Mouse (Mus musculus) embryo, embryonic 9.5 days (tissue): Measurements from ENCODE around the gene Zic5.

Experiments
- DNase-seq: peaks from one replicate; pipeline ENCODE4 v3.0.0-alpha.2; 2017; ENCODE audit errors: extremely low spot score

Gene Zic5

DNA sequence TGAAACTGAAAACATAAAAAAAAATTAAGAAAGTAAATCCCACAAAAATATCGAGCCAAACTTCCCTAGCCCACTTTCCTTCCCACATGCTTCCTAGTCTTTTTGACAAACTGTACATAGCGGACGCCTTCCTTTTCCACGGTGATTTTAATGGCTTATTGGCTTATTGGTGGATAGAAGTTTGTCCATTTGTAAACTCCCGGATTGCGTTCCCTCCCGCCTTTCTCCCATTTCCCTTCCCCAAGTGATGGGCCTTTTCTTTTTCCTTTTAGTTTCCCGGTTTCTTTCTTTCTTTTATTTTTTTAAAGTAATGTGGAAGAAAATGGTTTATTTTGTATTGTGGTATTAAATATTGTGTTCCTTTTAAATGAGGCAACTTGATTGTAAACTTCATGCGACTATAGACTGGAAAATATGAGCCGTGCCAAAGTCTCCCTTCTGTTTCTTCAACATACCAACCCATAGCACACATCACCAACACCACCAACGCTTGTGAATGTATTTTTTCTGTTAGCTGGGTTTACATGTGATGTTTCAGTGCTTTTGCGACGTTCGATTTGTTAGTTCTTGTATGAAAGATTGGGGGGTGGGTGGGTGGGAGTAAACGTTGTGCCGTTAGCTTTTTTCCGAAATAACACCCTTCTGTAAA is 14.1 kb upstream of the Zic5 start:
- DNase-seq, result no peak

DNA sequence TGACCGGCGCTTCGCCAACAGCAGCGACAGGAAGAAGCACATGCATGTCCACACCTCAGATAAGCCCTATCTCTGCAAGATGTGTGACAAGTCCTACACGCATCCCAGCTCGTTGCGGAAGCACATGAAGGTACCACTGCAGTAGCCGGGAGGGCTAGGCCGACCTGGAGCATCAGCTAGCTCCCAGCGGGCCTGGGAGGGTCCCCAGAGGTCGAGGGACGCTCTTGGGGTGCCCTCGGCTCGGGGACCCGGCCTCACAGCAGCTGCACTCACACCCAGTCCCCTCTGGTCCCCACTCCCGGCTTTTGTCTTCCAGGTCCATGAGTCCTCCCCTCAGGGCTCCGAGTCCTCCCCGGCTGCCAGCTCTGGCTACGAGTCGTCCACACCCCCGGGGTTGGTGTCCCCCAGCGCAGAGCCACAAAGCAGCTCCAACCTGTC is 13.1 kb upstream of the Zic5 start:
- DNase-seq, result peak; percentile 79

DNA sequence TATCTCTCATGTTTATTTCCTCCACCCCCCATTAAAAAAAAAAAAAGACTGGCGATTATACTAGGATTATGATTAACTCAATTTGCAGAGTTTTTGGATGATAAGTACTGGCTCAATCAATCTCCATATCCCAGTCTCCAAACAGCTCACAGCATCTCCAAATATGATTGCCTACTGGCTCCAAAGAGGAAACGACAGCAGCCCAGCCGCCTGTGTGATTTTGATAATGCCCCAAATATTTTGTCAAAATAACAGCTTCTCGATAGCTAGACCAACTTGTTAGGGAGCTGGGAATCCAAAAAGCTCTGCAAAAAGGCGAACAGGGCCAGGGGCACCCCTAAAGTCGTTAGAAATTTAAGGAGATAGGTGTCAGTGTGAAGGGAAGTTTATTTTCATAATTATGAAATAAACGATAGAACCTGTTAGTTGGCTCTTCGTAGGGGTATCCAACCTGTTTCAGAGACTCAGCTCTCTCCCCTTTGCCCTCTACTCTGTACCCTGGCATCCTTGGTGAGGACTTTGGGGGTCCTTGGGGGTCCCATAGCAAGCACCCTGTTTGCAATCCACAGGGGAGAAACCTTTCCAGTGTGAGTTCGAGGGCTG is 12.6 kb upstream of the Zic5 start:
- DNase-seq, result peak; percentile 37

DNA sequence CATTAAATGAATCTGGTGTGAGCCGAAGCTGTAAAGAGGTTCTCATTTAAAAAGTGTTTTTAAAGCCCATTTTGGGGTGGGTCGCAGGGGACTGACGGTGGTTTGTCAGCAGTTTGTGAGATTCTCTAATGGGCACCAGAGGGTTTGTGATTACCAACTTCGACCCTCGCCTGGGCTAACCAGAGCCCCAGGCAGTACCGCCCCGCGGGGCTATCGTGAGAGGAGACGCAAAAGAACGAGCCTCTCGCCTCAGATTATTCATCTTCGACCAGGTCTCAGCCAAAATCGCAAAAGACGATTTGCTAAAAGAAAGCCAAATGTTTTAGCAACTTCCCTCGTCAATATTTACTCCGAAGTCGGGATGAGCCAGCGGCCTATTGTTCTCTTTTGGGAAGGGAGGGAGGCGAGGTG is 11.8 kb upstream of the Zic5 start:
- peak; percentile 50 for DNase-seq

DNA sequence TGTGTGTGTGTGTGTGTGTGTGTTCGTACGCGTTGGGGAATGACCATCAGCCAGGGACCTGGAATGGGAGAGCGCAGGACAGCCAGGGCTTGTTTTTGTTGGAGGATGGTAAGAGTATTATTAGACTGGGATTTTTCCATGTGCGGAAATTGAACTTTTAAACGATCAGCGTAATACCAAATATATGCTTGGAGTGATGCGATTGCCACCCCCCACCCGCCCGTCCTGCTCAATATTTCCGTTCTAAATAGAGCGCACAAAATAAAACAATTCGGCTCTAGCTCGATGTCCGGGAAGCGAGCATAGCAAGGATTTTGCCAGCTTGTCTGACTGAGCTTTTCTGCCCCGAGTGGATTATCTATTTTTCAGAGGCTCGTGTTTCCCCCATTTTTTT is 11.3 kb upstream of the Zic5 start:
- no peak for DNase-seq

DNA sequence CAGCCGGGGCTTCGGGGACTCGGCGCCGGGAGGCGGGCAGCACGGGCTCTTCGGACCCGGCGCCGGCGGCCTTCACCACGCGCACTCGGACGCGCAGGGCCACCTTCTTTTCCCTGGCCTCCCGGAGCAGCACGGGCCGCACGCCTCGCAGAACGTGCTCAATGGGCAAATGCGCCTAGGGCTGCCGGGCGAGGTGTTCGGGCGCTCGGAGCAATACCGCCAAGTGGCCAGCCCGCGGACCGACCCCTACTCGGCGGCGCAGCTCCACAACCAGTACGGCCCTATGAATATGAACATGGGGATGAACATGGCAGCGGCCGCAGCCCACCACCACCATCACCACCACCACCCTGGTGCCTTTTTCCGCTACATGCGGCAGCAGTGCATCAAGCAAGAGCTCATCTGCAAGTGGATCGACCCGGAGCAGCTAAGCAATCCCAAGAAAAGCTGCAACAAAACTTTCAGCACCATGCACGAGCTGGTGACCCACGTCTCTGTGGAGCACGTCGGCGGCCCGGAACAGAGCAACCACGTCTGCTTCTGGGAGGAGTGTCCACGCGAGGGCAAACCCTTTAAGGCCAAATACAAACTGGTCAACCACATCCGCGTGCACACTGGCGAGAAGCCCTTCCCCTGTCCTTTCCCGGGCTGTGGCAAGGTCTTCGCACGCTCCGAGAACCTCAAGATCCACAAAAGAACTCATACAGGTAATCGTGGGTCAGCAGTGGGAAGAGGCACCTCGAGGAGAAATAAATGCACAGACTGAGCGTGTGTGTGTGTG is 10.8 kb upstream of the Zic5 start:
- peak; percentile 60 for DNase-seq

DNA sequence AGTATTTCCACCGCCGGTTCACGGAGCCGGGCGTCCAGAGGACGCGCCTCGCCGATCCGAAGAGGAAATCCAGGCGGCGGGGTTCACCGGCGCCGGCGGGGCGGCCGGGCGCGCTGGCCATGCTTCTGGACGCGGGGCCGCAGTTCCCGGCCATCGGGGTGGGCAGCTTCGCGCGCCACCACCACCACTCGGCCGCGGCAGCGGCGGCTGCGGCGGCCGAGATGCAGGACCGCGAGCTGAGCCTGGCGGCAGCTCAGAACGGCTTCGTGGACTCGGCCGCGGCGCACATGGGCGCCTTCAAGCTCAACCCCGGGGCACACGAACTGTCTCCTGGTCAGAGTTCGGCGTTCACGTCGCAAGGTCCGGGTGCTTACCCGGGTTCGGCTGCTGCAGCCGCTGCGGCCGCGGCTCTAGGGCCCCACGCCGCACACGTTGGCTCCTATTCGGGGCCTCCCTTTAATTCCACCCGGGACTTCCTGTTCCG is 10.1 kb upstream of the Zic5 start:
- DNase-seq, result no peak

DNA sequence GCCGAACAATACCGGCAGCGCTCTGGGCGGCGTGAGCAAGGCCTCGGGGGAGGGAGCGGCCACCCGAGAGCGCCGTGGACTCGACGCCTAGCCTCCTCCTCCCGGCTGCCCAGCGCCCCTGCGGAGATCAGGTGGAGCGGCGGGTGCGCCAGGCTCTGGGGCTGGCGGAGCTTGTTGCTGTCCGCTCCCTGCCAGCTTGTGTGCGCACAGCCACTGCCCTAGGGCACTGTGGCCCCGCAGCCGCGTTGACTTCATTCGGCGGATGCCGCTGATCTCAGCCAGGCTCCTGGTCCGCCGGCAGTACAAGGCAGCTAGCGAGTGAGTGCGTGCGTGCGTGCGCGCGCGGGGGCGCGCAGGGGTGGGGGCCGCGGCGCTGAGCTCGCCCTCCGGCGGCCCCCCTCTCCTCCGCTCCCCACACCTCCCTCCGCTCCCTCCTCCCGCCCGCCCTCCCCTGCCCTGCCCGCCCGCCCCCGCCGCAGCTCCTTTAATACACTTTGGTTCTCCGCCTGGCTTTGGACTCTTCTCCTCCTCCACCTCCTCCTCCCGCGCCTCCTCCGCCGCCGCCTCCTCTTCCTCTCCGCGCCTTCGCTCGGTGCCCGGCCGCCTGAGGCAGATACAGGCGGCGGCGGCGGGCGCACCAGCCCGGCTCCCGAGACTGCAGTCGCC is 9.5 kb upstream of the Zic5 start, which contains the start of gene Zic2:
Zic2 (plus strand) TSS at position 545 of the 666 bp plus-strand sequence.
- peak; percentile 84 for DNase-seq

DNA sequence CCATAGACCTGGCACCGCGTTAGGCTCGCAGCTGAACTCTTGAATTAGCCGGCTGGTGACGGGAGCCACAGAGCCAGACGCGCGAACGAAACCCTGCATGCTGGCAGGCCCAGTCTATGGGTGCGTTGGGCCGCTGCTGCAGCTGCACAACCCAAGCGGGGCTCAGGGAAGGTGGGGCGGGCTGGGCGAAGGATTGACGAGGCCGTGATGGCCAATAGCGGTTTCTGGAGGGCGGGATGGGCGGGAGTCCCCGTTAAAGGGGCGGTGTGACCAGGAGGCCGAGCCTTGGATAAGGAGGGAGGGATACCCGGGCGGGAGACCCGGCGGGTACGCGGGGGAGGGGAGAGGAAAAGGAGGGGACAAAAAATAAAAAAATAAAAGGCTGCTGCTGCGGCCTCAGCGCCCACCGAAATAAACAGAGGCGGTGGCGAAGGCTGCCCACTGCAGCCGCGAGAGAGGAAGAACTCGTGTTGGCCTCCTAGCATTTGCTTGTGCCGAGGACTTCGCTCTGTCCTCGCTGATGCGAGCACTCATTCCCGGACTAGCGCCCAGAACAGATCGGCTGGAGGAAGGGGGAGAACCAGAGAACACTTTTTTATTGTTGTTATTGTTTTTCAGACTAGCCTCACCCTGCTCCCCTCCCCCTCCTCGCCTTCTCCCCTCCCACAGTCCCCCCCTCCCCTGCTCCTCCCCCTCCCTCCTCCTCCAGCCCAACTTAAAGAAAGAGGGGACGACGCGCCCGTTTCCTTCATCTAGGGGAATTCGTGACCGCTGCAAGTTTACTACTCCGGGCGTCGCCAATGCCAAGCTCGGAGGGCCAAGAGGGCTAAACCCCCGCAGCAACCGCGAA is 8.8 kb upstream of the Zic5 start:
- peak; percentile 89 for DNase-seq

DNA sequence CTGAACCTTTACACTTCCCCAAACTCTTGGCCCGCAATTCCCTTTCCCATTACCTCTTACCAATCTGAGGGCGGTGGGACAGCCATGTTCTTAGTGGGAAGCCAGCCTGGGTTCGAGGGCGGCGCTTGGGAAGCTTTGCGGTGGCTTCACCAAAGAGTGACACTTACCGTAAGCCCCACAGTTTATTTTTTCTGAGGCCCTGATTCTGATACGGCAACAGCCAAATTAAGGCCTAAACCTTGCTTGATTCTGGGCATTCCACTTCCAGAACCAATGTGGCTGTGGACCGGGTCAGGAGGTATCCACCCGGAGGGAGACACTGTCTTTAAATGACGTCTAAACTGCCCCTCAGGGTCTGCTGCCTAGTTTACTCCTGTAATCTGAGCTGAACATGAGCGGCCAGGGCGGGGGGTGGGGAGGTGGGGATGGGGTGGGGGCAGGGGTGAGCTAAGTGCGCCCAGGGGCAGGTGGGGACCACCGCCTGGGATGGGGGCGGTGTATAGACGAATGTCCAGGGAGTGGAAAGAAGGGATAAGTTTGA is 7.8 kb upstream of the Zic5 start:
- DNase-seq, result peak; percentile 58

DNA sequence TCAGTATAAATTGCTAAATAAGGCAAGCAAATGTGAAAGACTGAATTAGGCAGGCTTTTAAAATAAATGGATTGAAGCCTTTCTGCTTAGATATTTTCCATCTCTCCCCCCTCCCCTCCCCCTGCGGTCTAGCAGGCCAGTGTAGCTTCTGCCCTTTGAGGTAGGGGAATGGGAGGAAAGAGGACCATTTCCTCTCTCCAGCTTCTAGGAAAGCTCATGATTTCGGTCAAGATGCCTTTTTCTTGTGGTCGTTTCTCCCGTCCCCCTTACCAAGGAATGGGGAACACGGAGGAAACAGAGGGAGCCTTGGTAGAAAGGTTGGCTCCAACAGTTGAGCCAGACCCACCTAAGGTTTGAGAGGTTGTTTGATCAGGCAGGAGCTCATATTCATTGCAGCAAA is 7.2 kb upstream of the Zic5 start:
- peak; percentile 25 for DNase-seq

DNA sequence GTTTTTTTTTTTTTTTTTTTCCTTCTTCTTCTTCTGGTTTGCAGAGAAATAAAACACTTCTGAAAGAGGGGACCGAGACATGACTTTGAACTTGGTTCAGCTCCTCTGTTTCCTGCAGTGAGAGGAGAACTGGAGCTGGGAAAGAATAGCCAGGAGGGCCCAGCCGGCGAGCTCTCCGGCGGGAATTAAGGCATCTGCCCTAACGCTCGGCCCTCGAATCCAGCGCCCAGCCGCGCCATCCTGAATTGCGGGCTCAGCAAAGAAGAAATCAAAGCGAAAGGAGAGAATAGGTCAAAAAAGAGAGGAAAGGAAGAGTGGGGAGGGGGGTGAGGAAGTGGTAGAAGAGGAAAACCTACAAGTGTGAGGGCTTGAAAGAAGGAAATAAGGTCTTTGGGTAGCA is 6.7 kb upstream of the Zic5 start:
- peak; percentile 60 for DNase-seq

DNA sequence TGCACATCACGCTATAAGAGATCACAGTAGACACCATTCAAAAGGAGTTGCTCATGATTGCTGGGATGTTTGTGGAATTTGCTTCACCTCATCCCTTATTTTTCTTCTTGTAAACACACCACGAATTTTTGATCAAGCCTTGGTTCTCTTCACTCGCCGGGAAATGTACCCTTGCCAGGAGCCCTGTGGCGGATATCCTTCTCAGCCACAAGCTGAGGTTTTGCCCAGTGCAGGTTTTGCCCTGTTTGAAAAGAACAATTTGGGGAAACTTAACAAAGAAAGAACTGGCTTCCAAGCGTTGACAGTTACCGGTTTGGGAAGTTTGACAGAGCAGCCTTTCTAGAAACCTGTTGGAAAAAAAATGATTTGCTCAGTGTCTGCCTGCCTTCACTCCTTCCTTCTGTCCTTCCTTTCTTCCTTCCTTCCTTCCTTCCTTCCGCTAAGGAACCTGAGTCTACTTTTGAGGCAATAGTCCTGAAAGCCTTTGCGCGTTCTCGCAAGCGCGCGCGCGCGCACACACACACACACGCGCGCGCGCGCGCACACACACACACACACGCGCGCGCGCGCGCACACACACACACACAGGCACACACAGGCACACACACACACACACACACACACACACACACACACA is 6.1 kb upstream of the Zic5 start:
- peak; percentile 28 for DNase-seq

DNA sequence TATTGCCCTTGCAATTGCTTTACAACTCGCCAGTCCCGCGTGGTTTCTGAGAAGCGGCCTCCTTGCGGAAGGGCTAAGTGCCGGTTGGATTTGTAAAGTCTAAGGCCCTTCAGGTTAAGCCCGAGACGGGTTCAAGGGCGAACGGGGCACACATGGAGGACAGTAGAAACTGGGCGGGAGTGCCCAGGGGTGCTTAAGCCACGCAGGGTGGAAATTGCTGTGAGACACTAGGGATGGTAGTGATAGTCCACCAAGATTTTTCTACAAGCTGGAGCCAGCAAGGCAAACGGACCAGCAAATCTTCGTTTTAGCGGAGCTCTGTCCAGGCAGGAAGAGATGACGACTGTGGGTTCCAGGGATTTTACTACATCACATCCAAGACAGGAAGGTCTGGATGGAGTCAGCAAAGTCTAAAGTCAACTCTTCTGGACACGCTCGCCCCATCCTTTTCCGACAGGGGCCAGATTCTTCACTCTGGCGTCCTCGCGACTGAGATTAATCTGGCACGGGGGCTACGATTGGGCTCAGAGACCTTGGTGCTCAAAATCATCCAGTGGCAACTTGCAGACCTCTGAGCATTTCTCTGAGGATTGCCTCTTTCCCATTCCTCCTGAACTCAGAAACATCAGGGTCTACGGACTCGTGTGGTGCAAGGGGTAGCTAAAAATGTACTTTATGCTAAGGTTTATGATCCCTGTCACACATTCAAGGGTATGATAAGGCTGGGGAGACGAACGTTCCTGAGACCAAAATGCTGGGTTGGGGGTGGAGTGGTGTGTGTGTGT is 3.7 kb upstream of the Zic5 start:
- peak; percentile 71 for DNase-seq

DNA sequence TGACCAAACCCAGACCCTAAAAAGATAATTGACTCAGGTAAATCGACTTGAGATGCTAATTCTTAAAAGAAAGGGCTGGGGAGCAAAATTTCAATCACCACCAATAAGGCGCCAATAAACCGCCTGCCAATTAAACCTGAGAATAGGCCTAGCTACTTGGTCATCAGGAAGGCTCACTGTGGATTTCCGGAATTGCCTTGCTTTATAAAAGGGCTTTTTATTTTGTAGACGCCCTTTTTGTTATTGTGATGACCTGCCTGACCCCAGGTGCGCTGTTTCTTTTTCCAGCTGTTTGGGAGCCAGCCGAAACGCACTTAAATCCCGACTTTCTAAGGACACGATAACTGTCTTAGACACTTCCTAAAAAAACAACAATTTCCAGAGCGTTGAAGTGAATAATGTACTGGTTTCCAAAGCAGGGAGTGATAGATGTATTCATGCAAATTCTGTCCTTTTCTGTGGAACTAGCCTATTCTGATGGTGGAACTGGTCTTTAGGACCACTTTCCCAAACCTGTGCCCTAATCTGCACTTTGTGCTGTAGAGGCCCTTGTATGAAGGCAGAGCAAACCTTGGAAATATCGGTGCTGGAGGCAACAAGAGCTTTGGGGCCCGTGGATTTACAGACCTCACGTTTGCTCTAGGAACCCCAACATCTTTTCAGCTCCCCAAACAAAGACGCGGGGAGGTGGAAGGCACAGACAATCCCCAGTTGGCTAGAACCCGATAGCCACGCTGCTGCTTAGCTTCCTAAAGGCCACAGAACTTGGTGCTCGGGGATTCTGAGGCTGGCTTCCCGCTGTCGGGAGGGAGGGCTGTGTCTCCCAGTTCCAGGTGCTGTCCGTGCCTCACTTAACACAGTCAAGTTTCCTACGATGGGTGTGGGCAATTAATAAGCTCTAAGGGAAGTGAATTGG is 2.7 kb upstream of the Zic5 start:
- DNase-seq, result peak; percentile 53

DNA sequence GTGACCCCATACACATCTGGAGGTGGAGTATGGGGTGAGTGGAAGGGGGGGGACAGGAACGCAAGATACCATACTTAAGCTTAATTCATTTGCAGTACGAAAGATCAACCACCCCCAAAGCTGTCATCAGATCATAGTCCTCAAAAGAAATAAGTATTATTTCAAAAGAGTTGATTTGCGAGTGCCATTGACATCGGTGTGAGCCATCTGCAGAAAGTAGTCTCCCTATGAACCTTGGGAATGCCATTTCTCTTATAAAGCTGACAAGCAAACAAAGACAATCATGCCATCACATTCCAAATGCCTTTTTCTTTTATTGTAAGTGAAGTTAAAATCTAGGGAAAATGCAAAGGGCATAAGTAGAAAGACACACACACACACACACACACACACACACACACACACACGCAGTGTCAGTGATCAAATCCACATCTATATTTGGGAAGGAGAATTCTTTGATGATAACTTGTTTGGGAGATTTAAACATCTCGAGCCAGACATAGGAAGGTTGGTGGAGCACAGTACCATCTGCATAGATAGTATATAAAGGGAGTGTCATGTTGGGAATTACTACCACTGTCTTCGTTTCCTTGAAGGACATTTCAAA is 1.4 kb upstream of the Zic5 start:
- DNase-seq, result peak; percentile 17

DNA sequence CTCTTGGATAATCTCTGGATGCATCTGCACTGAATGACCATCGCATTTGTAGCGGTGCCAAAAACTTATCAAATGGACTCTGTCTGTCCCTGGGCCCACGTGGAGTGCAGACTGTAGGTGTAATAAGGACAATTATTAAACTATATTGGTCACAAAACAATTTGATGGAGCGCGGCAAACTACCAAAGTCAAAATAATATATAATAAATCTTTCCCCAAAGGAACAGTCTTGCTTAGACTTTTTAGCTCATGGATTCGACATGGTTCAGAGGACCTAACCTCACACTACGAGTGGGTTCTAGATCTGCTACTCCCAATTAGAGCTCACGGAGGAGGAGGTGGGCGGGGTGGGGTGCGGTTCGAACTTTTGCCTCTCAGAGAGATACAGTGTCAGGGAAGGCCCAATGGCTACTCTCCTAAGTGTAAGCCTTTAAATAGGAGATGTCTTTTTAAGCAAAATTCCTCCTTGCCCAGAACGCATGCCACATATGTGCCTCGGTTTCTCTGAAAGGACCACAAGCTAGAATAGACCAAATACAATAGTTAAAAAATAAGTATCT is 534 bp upstream of the Zic5 start:
- DNase-seq, result no peak

DNA sequence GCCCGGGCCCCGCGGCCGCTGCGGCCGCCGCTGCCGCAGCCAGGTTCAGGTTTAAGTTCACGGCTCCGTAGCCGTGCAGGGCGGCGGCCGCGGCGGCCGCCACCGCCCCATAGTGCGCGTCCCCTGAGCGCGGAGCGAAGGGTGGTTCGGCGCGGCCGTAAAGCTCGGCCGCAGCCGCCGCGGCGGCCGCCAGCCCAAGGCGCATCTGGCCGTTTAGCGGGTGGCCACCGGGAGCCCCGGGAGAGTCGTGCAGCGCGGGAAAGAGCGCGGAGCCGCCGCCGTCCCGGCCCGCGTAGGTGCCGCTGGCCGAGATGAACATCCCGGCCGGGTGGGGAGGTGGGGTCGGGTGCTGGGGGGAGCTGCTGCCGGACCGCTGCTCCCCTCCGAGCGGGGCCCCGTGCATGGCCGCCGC is 1.1 kb downstream of the Zic5 start:
- DNase-seq, result no peak
